Mouse (Mus musculus) G1E (cell line): ENCODE measurements around the gene Mkrn1. TPM values are rescaled to one million over a fixed set of nuclear protein-coding genes. Genes with fewer than 3 reads are reported as not detected.
A peak's percentile ranks its signal among the peaks of the same experiment; 100 is the strongest.
"Not testable (repeated sequence)": the region's sequence is repeated elsewhere in the genome, so short reads cannot be mapped to it uniquely, and the experiment has no call there.

Source experiments
- ATAC-seq: 2 replicates; pipeline ENCODE4 v1.8.0; 2016; ENCODE audit warnings: mild to moderate bottlenecking; ENCODE audit not compliant: insufficient number of reproducible peaks, poor library complexity, low FRiP score, severe bottlenecking; ENCODE audit errors: extremely low read depth
- DNase-seq: peaks from one replicate; pipeline ENCODE4 v3.0.0; 2012; ENCODE audit warnings: low spot score
- H3K27me3 ChIP-seq: 2 replicates; pipeline ENCODE4 v1.6.1; 2012; ENCODE audit warnings: mild to moderate bottlenecking, low read length, inconsistent platforms; ENCODE audit not compliant: insufficient read depth
- H3K36me3 ChIP-seq: replicated peaks from 2 replicates; pipeline ENCODE3; 2012; ENCODE audit warnings: mild to moderate bottlenecking, inconsistent platforms
- H3K4me1 ChIP-seq: 2 replicates; pipeline ENCODE4 v1.6.1; 2012; ENCODE audit warnings: low read depth, low read length, inconsistent platforms, mixed read lengths; ENCODE audit not compliant: insufficient read depth
- H3K4me3 ChIP-seq: 2 replicates; pipeline ENCODE4 v1.5.1; 2012; ENCODE audit warnings: low read depth, mild to moderate bottlenecking, inconsistent platforms, low read length, moderate library complexity, mixed read lengths
- H3K9me3 ChIP-seq: replicated peaks from 2 replicates; pipeline ENCODE4 v1.6.1; 2012; ENCODE audit warnings: inconsistent platforms
- CTCF ChIP-seq: IDR thresholded peaks from 2 replicates; pipeline ENCODE4 v1.5.1; 2012; ENCODE audit warnings: low read depth, low read length, inconsistent platforms, mixed read lengths
- GATA1 ChIP-seq: IDR thresholded peaks from 2 replicates; pipeline ENCODE4 v1.6.1; 2012; ENCODE audit warnings: borderline replicate concordance, low read length, inconsistent platforms, mixed read lengths
- GATA2 ChIP-seq: IDR thresholded peaks from 2 replicates; pipeline ENCODE4 v1.6.1; 2012; ENCODE audit warnings: low read depth, low read length, inconsistent platforms, borderline replicate concordance
- POLR2AphosphoS5 ChIP-seq: IDR thresholded peaks from 2 replicates; pipeline ENCODE4 v1.6.1; 2012; ENCODE audit warnings: low read depth, low read length, inconsistent platforms; ENCODE audit not compliant: insufficient replicate concordance
- TAL1 ChIP-seq: conservative IDR thresholded peaks from 2 replicates; pipeline ENCODE4 v1.6.1; 2012; ENCODE audit warnings: low read depth, low read length, inconsistent platforms, mixed read lengths
- polyA plus RNA-seq: library from polyadenylated mRNA; stranded (reverse); fragments of >175 nt; gene quantifications from 2 replicates; pipeline ENCODE4 v1.2.3, GENCODE M21; 2012
- total RNA-seq, 2 experiments: library from RNA; stranded (forward) in 1 of 2; stranded (reverse) in 1 of 2; fragments of 200-1000 nt in 1 of 2; fragments of >200 nt in 1 of 2; fragmentation: Nextera tagmentation in 1 of 2; gene quantifications; 2 replicates each; pipeline ENCODE4 v1.2.3; 2014 to 2017

Gene Mkrn1
- total and polyA plus RNA-seq, 3 experiments: 45.4 to 60.5 (median 59.5) TPM

DNA sequence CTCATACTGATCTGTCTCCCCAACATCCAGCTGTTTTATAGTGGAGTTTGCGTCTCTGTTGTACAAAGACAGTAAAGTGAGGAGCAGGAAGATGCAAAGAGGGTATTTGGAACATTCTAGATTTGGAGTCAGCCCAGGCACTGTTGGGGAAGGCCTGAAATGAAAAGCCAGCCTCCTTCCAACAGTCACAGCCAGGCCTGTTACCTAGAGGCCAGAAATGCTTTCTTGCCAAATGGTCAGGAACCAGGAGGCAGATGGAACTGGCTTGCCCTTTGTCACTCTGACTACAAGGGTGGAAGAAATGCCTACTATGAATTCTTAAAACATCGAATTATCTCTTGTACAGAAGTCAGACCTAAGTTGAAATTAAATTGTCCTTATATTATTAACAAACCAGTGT, 30.3 kb downstream of the Mkrn1 start:
- DNase-seq: no peak
- no peak for TF ChIP-seq GATA1
- no peak for TF ChIP-seq CTCF
- TF ChIP-seq TAL1: no peak
- TF ChIP-seq GATA2: no peak
- no peak for TF ChIP-seq POLR2AphosphoS5
- Histone ChIP-seq H3K4me1 (no peaks in the 10 kb centered on the region), H3K27me3 (peaks cover 19% of the 10 kb centered on the region), H3K36me3 (peaks cover 6% of the 10 kb centered on the region), H3K9me3 (no peaks in the 10 kb centered on the region), H3K4me3 (no peak overlapping the region)
- ATAC-seq: no peak

DNA sequence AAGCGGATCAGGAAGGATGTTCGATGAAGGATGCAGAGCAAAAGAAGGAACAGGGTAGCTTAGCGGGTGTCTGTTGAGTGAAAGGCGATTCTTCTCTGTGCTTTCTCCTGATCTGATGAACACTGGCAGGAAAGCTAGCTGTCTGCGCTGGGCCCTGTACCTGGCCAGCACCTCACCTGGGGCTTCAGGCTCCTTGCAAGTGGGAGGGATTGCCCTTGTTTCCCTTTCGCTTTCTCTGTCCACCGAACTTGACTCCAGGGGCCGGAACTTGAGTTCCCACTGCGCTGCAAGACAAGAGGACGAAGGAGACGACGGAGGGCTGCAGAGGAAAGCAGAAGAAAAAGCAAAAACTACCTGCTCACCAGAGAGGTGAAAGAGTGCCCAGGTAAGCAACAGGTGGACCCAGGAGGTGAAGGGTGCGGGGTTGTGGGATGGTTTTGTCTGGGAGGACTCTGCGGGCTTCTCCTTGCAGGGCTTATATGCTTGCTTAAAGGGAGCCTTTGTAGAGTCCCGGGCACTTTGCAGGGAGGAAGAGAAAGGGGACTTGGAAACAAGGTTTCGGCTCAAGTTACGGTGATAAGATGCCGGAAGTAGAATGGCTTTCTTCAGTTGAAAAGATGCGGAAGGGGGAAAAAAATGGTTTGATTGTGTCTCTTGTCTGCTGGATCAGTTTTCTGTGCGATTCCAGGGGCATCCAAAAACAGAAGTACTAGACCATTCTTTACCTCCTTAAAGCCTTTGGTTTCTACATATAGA, 39.0 kb downstream of the Mkrn1 start, which contains the start of gene Rab19:
Rab19 (plus strand) TSS at position 51 of the 756 bp plus-strand sequence.
- no peak within 1 kb of the TSS for H3K4me3 ChIP-seq
- H3K4me1 ChIP-seq: peaks cover 28% of the 10 kb centered on the region
- no peak for TF ChIP-seq POLR2AphosphoS5
- TF ChIP-seq GATA2: no peak
- no peak for TF ChIP-seq CTCF
- H3K36me3 ChIP-seq: no peaks in the 10 kb centered on the region
- H3K27me3 ChIP-seq: peaks cover 33% of the 10 kb centered on the region
- ATAC-seq: no peak
- DNase-seq: no peak
- no peaks in the 10 kb centered on the region for H3K9me3 ChIP-seq

DNA sequence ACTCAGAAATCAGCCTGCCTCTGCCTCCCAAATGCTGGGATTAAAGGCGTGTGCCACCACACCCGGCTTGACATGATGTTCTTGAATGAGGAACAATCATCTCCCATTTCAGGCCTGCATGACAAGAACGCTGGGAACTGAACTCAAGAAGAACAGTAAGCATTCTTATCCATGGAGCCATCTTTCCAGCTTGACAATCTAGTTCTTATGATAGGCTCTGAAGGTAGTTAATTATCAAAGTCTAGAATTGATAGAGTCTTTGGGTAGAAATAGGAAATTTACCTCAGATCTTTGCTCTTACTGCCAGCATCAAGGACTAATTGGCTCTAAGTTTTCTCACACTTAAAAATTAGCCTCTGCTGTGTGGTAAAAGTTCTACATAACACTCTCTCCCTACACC, 40.0 kb downstream of the Mkrn1 start:
- no peak for ATAC-seq
- Histone ChIP-seq H3K9me3 (no peaks in the 10 kb centered on the region), H3K4me1 (peaks cover 31% of the 10 kb centered on the region), H3K27me3 (peaks cover 26% of the 10 kb centered on the region), H3K4me3 (no peak overlapping the region), H3K36me3 (no peaks in the 10 kb centered on the region)
- TF ChIP-seq TAL1: no peak
- no peak for TF ChIP-seq CTCF
- no peak for TF ChIP-seq POLR2AphosphoS5
- no peak for TF ChIP-seq GATA1
- TF ChIP-seq GATA2: no peak
- DNase-seq: no peak

DNA sequence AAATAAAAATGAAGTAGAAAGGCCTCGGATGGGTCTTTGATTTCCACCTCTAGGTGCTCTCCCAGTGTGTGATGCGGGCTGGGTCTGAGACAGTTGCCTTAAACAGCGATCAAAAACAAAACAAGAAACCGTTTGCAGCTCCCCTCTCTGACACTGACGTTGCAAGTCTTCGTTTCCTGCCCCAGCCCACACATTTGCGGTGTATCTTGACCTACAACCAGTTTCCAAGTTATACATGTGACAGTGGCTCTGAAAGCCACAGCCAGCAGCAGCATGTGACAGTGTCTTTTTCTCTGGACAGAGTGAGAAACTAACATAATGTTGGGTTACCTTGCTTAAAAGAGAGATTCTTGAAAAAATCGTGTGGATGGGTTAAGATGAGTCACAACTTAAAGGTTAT, 40.5 kb downstream of the Mkrn1 start:
- Histone ChIP-seq H3K9me3 (no peaks in the 10 kb centered on the region), H3K27me3 (peaks cover 23% of the 10 kb centered on the region), H3K36me3 (peaks cover 2% of the 10 kb centered on the region), H3K4me3 (no peak overlapping the region), H3K4me1 (peaks cover 31% of the 10 kb centered on the region)
- DNase-seq (no peak), ATAC-seq (peak; percentile 45; the same call in 1 of the 2 replicates)
- TF ChIP-seq GATA2 (no peak), POLR2AphosphoS5 (no peak), CTCF (no peak), TAL1 (no peak), GATA1 (no peak)

DNA sequence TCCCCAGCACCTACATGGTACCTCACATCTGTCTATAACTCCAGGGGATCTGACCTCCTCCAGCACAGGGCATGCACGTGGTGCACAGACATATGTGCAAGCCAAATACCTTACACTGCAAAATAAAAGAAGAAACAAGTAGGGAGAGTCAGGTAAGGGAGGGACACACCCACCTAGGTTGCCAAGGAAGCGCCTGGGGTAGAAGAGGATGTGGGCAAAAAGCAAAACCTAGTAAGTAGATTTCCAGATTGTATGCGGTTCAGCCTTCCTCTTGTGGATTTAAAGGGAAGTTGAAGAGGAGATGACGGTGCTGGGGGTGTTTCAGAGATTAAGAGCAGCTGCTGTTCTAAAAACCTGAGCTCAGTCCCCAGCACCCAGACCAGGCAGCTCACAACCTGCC, 41.0 kb downstream of the Mkrn1 start:
- peak; percentile 8 for DNase-seq
- Histone ChIP-seq H3K4me3 (no peak overlapping the region), H3K9me3 (no peaks in the 10 kb centered on the region), H3K27me3 (peaks cover 22% of the 10 kb centered on the region), H3K36me3 (peaks cover 7% of the 10 kb centered on the region), H3K4me1 (peaks cover 31% of the 10 kb centered on the region)
- no peak for TF ChIP-seq GATA2
- no peak for TF ChIP-seq TAL1
- no peak for TF ChIP-seq CTCF
- no peak for TF ChIP-seq POLR2AphosphoS5
- TF ChIP-seq GATA1: no peak
- peak; percentile 51; the same call in 1 of the 2 replicates for ATAC-seq

DNA sequence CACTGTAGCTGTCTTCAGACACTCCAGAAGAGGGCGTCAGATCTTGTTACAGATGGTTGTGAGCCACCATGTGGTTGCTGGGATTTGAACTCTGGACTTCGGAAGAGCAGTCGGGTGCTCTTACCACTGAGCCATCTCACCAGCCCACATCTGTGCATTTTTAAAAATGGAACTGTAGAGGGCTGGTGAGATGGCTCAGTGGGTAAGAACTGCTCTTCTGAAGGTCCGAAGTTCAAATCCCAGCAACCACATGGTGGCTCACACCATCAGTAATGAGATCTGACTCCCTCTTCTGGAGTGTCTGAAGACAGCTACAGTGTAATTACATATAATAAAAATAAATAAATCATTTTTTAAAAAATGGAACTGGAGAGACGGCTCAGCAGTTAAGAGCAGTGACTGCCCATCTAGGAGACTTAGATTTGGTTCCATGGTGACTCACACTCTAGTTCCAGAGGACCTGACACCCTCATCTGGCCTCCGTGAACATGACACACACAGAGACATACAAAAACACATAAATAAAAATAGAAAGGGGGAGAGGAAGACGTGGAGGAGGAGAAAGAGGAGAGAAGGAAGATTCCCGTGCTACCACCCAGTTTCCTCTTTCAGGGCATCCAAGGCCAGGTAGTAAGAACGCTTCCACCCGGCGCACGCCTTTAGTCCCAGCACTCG, 42.0 kb downstream of the Mkrn1 start:
- not testable (repeated sequence) for H3K9me3 ChIP-seq, DNase-seq, ATAC-seq, H3K4me3 ChIP-seq
- peaks cover 31% of the 10 kb centered on the region for H3K4me1 ChIP-seq
- H3K27me3 ChIP-seq: peaks cover 15% of the 10 kb centered on the region
- peaks cover 13% of the 10 kb centered on the region for H3K36me3 ChIP-seq
